22 mouse cellular contexts compared by ENCODE assay signal in the genomic region with DNA sequence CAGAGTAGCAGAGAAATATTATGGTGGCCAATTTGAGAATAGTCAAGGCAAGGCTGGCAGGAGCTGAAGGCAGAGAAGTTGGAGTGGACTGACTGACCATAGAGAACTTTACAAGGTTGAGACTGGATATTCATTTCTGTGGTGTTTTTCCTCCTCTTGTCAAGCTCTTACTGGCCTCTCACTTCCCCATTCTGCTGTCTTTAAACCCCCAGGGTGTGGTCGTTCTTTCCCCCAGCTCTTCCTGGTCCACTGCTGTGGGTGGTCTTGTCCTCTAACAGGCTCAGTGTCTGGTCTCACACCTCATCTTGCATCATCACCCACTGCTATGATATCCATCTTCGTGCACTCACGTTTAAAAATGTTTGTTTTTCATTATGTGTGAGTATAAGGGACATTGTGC. TPM values are rescaled to one million over a fixed set of nuclear protein-coding genes. Genes with fewer than 3 reads are reported as not detected.
A peak's percentile ranks its signal among the peaks of the same experiment; 100 is the strongest.
DNase-seq lines count a peak whose midpoint lies in the region; ATAC-seq and TF ChIP-seq lines count a peak whose summit lies in the region.
"Had no signal": no experiment of that assay in that cellular context is flagged by ENCODE, and none has a peak within 500 bp of the region (broad histone marks: within the 10 kb centered on the region; RNA-seq: fewer than 3 reads in every experiment).

No protein-coding gene starts in this region.

- H3K4me3 ChIP-seq in CH12.LX (replicated peaks in 1 of 3; ENCODE audit: low read depth in 2 of 3, low read length in 2 of 3, poor library complexity in 1 of 3) = no peak overlapping the region
- H3K4me3 ChIP-seq in midbrain, embryonic 10.5 days = no peak overlapping the region
- no peak overlapping the region for H3K4me3 ChIP-seq in heart, embryonic 10.5 days
- H3K4me3 ChIP-seq: embryonic facial prominence, embryonic 13.5 days; forebrain, embryonic 12.5 days; gastrocnemius, adult 2 months; hindbrain, embryonic 10.5 days; intestine, embryonic 15.5 days had no signal

- no peak for TF ChIP-seq RAD21 in CH12.LX (IDR thresholded peaks at IDR 0.05; ENCODE audit: low read depth, low read length)

- H3K27me3 ChIP-seq in CH12.LX (replicated peaks) = no peaks in the 10 kb centered on the region
- no peaks in the 10 kb centered on the region for H3K27me3 ChIP-seq in midbrain, embryonic 10.5 days (ENCODE audit: low read depth, poor library complexity, severe bottlenecking)
- no peaks in the 10 kb centered on the region for H3K27me3 ChIP-seq in heart, embryonic 10.5 days (ENCODE audit: insufficient read depth, poor library complexity, severe bottlenecking)
- H3K27me3 ChIP-seq: embryonic facial prominence, embryonic 13.5 days; forebrain, embryonic 12.5 days; intestine, embryonic 15.5 days had no signal

- ATAC-seq in granulocyte monocyte progenitor cell, adult 5-6 weeks (replicated peaks; ENCODE audit: poor library complexity, severe bottlenecking) = peak; percentile 99
- ATAC-seq: forebrain, postnatal 0 days; intestine, embryonic 15.5 days had no signal

- DNase-seq in CH12.LX (ENCODE audit: extremely low read depth) = peak; percentile 34
- peak; percentile 11 to 18 for DNase-seq in natural killer cell, adult 2 months (ENCODE audit: low spot score in 2 of 2)
- no peak for DNase-seq in midbrain, embryonic 10.5 days (ENCODE audit: low spot score)
- no peak for DNase-seq in left cerebral cortex, postnatal 14 days (ENCODE audit: low spot score in 2 of 2)
- DNase-seq in heart, embryonic 10.5 days (ENCODE audit: low spot score) = no peak
- DNase-seq: adrenal gland, adult 2 months; adrenal gland, postnatal 25 days; cerebellum, adult 2 months; cerebellum, postnatal 25 days; forebrain, postnatal 0 days; gastrocnemius, adult 2 months; gastrocnemius, postnatal 25 days; heart, adult 11 months; heart, postnatal 10 days had no signal

- no peak for TF ChIP-seq CTCF in CH12.LX (conservative IDR thresholded peaks at IDR 0.05 in 1 of 2, IDR thresholded peaks at IDR 0.05 in 1 of 2; ENCODE audit: low read depth in 2 of 2, low read length in 2 of 2)

- no peak overlapping the region for H3K9ac ChIP-seq in CH12.LX (ENCODE audit: insufficient read depth, low read depth)
- H3K9ac ChIP-seq: embryonic facial prominence, embryonic 13.5 days; forebrain, embryonic 12.5 days; forebrain, postnatal 0 days; hindbrain, embryonic 14.5 days; intestine, embryonic 15.5 days had no signal

- no peaks in the 10 kb centered on the region for H3K79me2 ChIP-seq in CH12.LX (replicated peaks; ENCODE audit: control insufficient read depth, extremely low read depth, insufficient read depth, poor library complexity, severe bottlenecking)

- H3K4me2 ChIP-seq in CH12.LX (ENCODE audit: insufficient read depth, low read depth, poor library complexity, severe bottlenecking) = peak overlapping the region; percentile 60
- H3K4me2 ChIP-seq: embryonic facial prominence, embryonic 13.5 days; forebrain, embryonic 12.5 days; hindbrain, embryonic 14.5 days; intestine, embryonic 15.5 days had no signal

- intact Hi-C loops in left cerebral cortex, postnatal 14 days (cut with DNase I) = no loop called here

- TF ChIP-seq POLR2A in CH12.LX (IDR thresholded peaks at IDR 0.05; ENCODE audit: low read depth, low read length) = no peak

- in situ Hi-C loops in CH12.LX (cut with MboI; ENCODE audit: low pct_ligation_motif_present, low pct_unique_long_range_greater_than_20kb, low sequenced_read_pairs) = loop anchor here (5.0 kb wide), 1 partner anchor 34 kb away; no protein-coding TSS in a partner anchor

- no peaks in the 10 kb centered on the region for H3K9me3 ChIP-seq in CH12.LX (replicated peaks; ENCODE audit: low read length)
- H3K9me3 ChIP-seq in midbrain, embryonic 10.5 days (replicated peaks) = no peaks in the 10 kb centered on the region
- no peaks in the 10 kb centered on the region for H3K9me3 ChIP-seq in heart, embryonic 10.5 days
- H3K9me3 ChIP-seq: embryonic facial prominence, embryonic 13.5 days; forebrain, embryonic 12.5 days; hindbrain, embryonic 10.5 days; intestine, embryonic 15.5 days had no signal

- peaks cover 12 to 22% of the 10 kb centered on the region in 2 experiments; a peak in 3 of 4 replicates for H3K4me1 ChIP-seq in CH12.LX (ENCODE audit: control insufficient read depth in 1 of 2, insufficient read depth in 2 of 2)
- peaks cover under 1% of the 10 kb centered on the region; the same call in 1 of the 2 replicates for H3K4me1 ChIP-seq in midbrain, embryonic 10.5 days
- H3K4me1 ChIP-seq in heart, embryonic 10.5 days = no peaks in the 10 kb centered on the region
- H3K4me1 ChIP-seq: embryonic facial prominence, embryonic 13.5 days; forebrain, embryonic 12.5 days; hindbrain, embryonic 10.5 days; intestine, embryonic 15.5 days had no signal

- dilution Hi-C loops in CH12.LX (cut with MboI; ENCODE audit: extremely low pct_ligation_motif_present, extremely low pct_unique_long_range_greater_than_20kb, low sequenced_read_pairs) = no loop called here

- no peak overlapping the region for H3K27ac ChIP-seq in CH12.LX (ENCODE audit: insufficient read depth, low read depth)
- H3K27ac ChIP-seq in midbrain, embryonic 10.5 days (replicated peaks) = no peak overlapping the region
- no peak overlapping the region for H3K27ac ChIP-seq in heart, embryonic 10.5 days
- H3K27ac ChIP-seq: embryonic facial prominence, embryonic 13.5 days; forebrain, embryonic 12.5 days; gastrocnemius, adult 2 months; hindbrain, embryonic 10.5 days; hindbrain, embryonic 14.5 days; intestine, embryonic 15.5 days had no signal

- H3K36me3 ChIP-seq in CH12.LX (replicated peaks in 1 of 2; ENCODE audit: control insufficient read depth in 1 of 2, insufficient read depth in 1 of 2, low read length in 1 of 2) = no peaks in the 10 kb centered on the region
- H3K36me3 ChIP-seq in midbrain, embryonic 10.5 days = no peaks in the 10 kb centered on the region
- H3K36me3 ChIP-seq in heart, embryonic 10.5 days = no peaks in the 10 kb centered on the region
- H3K36me3 ChIP-seq: embryonic facial prominence, embryonic 13.5 days; forebrain, embryonic 12.5 days; hindbrain, embryonic 10.5 days; intestine, embryonic 15.5 days had no signal

- 68% methylated on average over 3 of the region's 3 CpGs for WGBS in midbrain, embryonic 10.5 days
- 54% methylated on average over 3 of the region's 3 CpGs for WGBS in heart, embryonic 10.5 days

- TF ChIP-seq EP300 in CH12.LX (IDR thresholded peaks at IDR 0.05; ENCODE audit: low read length) = peak; percentile 78

TF ChIP-seq in CH12.LX, 34 proteins besides CTCF, POLR2A, EP300 and RAD21:
- no peak for TF ChIP-seq POLR2AphosphoS2 (IDR thresholded peaks at IDR 0.05; ENCODE audit: low read depth, low read length)
- peak; percentile 90 for TF ChIP-seq IRF4 (IDR thresholded peaks at IDR 0.05; ENCODE audit: low read depth, low read length)
- TF ChIP-seq MYC (IDR thresholded peaks at IDR 0.05; ENCODE audit: low read depth, low read length) = no peak
- TF ChIP-seq UBTF (IDR thresholded peaks at IDR 0.05; ENCODE audit: low read depth, low read length) = 0 out of 2 replicates have a peak, but pooled peaks have one; percentile 49
- no peak for TF ChIP-seq JUND (conservative IDR thresholded peaks at IDR 0.05; ENCODE audit: low read depth, low read length)
- peak; percentile 86 for TF ChIP-seq TBP (conservative IDR thresholded peaks at IDR 0.05; ENCODE audit: low read depth, low read length)
- TF ChIP-seq ELF1 (IDR thresholded peaks at IDR 0.05; ENCODE audit: low read depth, low read length) = peak; percentile 62

RNA-seq across cellular contexts. Expression of gene Sytl2, which starts 11.4 kb away (rescaled TPM):
- total RNA-seq in CH12.LX (2012; rRNA removed) = 0.29 and 0.85 TPM in 2 replicates
- not detected in 2 replicates for total RNA-seq in CH12.LX (2014; rRNA removed)
- not detected in 2 replicates for polyA plus RNA-seq in CH12.LX (2012; ENCODE audit: insufficient read length, low read depth)
- not detected in 2 replicates for total RNA-seq in granulocyte monocyte progenitor cell, adult 5-6 weeks (2014; fragmentation: Nextera tagmentation)
- not detected in 2 replicates for total RNA-seq in granulocyte monocyte progenitor cell, adult 5-6 weeks (2017)
- polyA plus RNA-seq in midbrain, embryonic 10.5 days (2016; fragmentation: Nextera tagmentation; extraction: Ambion mirVana) = 3.8 and 4.3 TPM in 2 replicates
- total RNA-seq in left cerebral cortex, postnatal 14 days (2021) = 10 to 100 TPM; 76.9 to 77.1 TPM
- polyA plus RNA-seq in heart, embryonic 10.5 days (2016; fragmentation: Nextera tagmentation; extraction: Ambion mirVana) = 3.2 and 3.4 TPM in 2 replicates

RNA-seq across cellular contexts. Expression of gene Ccdc83, which starts 47.8 kb away (rescaled TPM):
- total RNA-seq in CH12.LX (2012; rRNA removed) (not detected in 2 replicates), CH12.LX (2014; rRNA removed) (not detected in 2 replicates)
- not detected in 2 replicates for polyA plus RNA-seq in CH12.LX (2012; ENCODE audit: insufficient read length, low read depth)
- total RNA-seq in granulocyte monocyte progenitor cell, adult 5-6 weeks (2014; fragmentation: Nextera tagmentation) = not detected in 2 replicates
- total RNA-seq in granulocyte monocyte progenitor cell, adult 5-6 weeks (2017) = not detected in 2 replicates
- not detected in 2 replicates for polyA plus RNA-seq in midbrain, embryonic 10.5 days (2016; fragmentation: Nextera tagmentation; extraction: Ambion mirVana)
- total RNA-seq in left cerebral cortex, postnatal 14 days (2021) = not detected
- polyA plus RNA-seq in heart, embryonic 10.5 days (2016; fragmentation: Nextera tagmentation; extraction: Ambion mirVana) = 0.24 TPM in 1 of 2 replicates, not detected in the other
- total RNA-seq: adrenal gland, adult 2 months; adrenal gland, postnatal 25 days; forebrain, postnatal 0 days; gastrocnemius, adult 2 months; gastrocnemius, postnatal 25 days; heart, postnatal 10 days had no signal
- polyA plus RNA-seq: adrenal gland, adult 2 months; C2C12; cerebellum, adult 2 months; embryonic facial prominence, embryonic 13.5 days; forebrain, embryonic 12.5 days; forebrain, postnatal 0 days; heart, embryonic 14.5 days; hindbrain, embryonic 10.5 days; hindbrain, embryonic 14.5 days; intestine, embryonic 15.5 days had no signal

Comparison
In these comparisons a context has a peak if more than half of its experiments do, and no peak if none do; other contexts are left out.
1. DNase-seq: peak in CH12.LX (single experiment) and natural killer cell, adult 2 months (2 of 2); none in midbrain, embryonic 10.5 days (single experiment), left cerebral cortex, postnatal 14 days (0 of 2) and heart, embryonic 10.5 days (single experiment).
2. RNA of gene Sytl2, which starts 11.4 kb away (total RNA-seq): 76.9 to 77.1 TPM in left cerebral cortex, postnatal 14 days; 0.29 to 0.85 TPM in CH12.LX and not detected in granulocyte monocyte progenitor cell, adult 5-6 weeks; every median in the first group is over 10 times any median in the second.